Mouse (Mus musculus): Measurements from ENCODE around the gene Gsta4. TPM values are rescaled to one million over a fixed set of nuclear protein-coding genes. Genes with fewer than 3 reads are reported as not detected.
A peak's percentile ranks its signal among the peaks of the same experiment; 100 is the strongest.
"Not testable (repeated sequence)": the region's sequence is repeated elsewhere in the genome, so short reads cannot be mapped to it uniquely, and the experiment has no call there.

Gene Gsta4
- 10 to 100 TPM; 55.6 to 61.1 TPM for total RNA-seq (2021)
- long read RNA-seq, experiment 1, transcript Gsta4-201 (7 exons, 977 nt) = major isoform, 38 of 44 reads
- long read RNA-seq, experiment 1, partial matches to known transcripts = 5 of 44 reads
- long read RNA-seq, experiment 1, other reads (novel, unspliced or antisense) = 1 of 44 reads
- long read RNA-seq, experiment 2, transcript Gsta4-201 (7 exons, 977 nt) = major isoform, 24 of 29 reads
- long read RNA-seq, experiment 2, partial matches to known transcripts = 4 of 29 reads
- long read RNA-seq, experiment 2, other reads (novel, unspliced or antisense) = 1 of 29 reads

DNA sequence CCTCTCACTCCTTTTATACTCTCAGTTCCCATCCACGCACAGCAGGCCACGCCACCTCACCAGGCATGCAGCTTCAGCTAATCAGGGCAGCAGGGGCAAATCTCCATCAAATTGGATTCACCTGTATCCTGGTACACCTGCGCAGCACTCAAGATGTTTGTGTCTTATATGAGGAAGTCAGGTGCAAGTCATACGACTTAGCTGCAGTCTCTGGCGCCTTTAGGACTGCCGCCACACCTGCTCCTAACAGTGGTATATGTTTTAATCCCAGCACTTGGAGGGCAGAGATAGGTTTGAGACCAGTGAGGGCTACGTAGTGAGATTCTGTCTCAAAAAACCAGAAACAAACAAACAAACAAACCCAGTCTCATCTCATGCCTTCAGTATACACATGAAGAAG is at the start of gene Gsta4:
TSS of gene Gsta4 (plus strand) at position 301 of the 400 bp plus-strand sequence.
- not testable (repeated sequence) for DNase-seq (ENCODE audit: low spot score in 2 of 2)

DNA sequence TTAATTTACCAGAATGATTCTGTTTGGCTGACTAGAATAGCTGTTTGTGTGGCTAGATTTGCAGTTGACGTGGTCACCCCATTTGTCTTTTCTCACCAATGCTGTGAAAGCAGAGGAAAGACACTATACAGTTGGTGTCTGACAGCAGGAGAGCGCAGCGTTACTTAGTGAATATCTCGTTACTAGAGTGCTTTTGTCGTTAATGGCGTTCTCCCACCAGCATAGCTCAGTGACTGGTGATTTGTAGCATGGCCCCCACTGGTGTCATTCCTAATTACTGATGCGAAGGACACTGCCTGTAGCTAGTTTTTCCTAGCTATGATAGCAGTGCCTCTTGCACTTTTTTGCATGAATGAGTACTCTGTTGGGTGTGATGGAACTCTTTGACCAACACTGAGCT is 46.9 kb upstream of the Gsta4 start:
- no peak for DNase-seq (ENCODE audit: low spot score in 2 of 2)

DNA sequence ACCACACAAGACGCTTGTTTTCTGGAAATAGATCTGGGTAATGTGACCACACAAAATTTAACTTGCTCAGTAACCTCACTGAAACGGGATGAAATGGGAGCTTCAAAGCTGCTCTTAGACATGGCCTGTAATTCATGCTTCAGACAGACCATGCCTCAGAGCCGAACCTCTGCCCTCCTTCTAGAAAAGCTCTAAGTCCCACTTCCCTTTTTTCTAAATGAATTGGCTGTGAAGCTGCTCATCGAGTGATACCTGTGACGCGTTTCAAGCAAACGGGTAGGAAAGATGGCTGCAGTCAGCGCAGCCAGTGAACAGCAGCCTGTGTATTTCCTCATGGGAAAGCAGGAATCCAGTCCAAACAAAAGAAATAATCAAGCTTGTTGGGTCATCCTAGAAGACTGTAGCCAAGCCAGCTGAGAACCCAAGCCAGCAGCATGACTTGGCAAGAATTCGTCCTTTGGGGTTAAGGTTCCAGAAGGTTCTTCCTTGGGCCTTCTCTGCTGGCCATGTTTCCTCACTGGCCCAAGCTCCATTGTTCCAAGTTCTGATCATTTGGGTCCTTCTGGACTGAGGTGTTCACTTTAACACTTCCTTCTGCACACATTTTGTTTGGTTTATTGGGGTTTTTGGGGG is 44.4 kb upstream of the Gsta4 start:
- DNase-seq (ENCODE audit: low spot score in 2 of 2) = no peak

DNA sequence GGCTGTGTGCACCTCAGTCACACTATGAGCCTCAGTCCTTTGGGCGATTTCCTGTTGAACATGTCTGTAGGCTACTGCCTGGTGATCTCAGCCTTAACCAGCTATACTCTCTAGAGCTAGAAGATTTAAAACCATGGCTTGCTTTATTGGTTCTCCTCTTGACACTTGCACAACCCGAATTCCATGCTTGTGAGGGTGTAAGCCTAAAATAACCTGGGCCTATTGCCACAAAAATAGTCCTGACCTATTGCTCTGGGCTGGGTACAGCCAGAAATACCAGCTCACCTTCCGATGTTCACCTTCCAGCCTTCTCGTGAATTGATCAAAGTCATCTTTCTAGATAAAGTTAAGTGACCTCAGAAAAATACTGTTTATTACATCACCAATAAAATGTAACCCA is 43.1 kb upstream of the Gsta4 start:
- DNase-seq (ENCODE audit: low spot score in 2 of 2) = no peak

DNA sequence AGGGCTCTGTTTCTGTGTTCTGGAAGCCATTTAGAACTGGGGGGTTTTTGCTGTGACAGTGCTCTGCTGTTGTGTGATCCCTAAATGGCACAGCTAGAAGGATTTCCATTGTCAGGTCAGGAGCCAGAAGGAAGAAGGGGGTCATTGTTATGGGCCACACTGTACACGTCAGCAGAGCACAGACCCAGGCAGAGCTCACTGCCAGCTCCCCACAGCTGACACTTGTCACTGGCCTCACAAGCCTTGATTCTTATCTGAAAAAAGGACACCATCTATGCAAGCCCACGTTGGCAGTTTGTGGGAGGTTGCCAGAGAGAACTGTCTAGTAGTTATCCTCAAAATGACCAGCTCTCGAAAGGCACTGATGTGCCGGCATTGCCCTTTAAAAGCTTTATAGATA is 36.5 kb upstream of the Gsta4 start:
- no peak for DNase-seq (ENCODE audit: low spot score in 2 of 2)

DNA sequence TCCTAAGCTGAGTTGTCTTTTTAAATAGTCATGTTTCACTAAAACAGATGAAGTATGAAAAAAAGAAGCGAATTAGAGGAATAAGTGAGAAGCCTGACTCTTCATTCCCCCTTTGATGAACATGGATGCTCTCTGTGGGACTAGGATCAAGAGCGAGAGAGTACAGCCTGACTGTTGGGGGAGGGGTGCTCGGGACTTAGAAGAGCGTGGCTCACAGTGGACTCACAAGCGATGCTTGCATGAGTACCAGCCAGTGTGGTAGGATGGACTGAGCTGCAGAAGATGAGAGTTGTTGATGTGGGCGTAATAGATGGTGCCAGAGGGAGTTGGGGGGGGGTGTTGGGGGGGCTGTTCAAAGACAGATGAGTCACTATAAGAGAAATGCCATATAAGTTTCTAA is 35.9 kb upstream of the Gsta4 start:
- no peak for DNase-seq (ENCODE audit: low spot score in 2 of 2)

DNA sequence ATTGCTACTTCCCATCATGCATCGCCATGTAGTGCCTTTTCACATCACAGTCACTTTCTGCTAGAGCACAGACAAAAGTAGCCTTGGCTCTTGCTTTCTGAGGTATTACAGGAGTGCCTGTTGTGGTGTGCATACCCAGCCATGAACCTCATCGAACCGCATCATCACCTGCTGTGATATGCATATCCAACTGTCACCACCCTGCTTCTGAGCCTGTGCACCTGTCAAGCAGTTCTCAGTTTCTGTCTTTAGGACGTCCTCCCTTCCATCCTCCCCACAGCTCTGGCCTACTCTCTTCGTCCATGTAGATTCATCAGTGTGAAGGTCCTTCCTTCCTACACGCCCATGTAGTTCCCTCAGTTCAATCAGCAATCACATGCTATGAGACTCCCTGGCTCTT is 34.4 kb upstream of the Gsta4 start:
- DNase-seq (ENCODE audit: low spot score in 2 of 2) = no peak

DNA sequence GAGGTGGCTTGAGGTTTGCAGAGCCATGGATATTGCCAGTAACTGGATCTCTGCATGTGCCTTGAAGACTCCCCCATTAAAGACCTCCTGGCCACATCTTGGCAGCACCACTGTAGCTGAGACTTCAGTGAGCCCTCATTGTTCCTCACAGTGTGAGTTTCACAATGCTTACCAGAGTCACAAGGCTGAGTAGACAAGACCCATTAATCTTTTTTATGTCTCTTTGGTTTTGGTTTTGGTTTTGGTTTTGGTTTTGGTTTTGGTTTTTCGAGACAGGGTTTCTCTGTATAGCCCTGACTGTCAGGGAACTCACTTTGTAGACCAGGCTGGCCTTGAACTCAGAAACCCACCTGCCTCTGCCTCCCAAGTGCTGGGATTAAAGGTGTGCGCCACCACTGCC is 32.8 kb upstream of the Gsta4 start:
- not testable (repeated sequence) for DNase-seq (ENCODE audit: low spot score in 2 of 2)

DNA sequence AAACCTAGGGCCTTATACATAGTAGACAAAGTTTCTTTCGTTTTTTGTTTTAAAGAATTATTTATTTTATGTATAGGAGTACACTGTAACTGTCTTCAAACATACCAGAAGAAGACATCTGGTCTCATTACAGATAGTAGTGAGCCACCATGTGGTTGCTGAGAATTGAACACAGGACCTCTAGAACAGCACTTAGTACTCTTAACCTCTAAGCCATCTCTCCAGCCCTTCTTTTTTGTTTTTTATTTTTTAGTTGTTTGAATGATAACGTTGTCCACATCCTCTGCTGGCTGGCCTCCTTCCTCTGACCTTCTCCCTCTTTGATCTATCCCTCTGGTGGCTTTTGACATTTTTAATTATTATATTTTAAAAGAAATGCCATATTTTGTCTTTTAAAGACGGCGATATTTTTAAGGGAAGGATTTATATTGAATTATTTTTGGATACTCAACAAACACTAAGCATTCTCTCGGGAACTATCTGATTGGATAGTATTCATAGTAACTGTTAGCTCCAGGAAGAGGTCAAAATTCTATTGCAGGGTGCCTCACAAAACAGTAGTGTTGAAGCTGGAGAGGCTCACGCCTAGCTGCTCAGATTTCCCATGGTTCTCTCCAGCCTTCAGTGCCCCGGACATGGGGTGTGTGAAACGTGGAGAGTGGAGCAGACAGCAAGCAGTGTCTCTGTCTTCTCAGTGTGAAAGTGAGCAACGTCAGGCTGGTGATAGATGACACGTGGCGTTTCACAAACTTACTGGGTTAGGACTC is 28.2 kb upstream of the Gsta4 start:
- DNase-seq (ENCODE audit: low spot score in 2 of 2) = no peak

DNA sequence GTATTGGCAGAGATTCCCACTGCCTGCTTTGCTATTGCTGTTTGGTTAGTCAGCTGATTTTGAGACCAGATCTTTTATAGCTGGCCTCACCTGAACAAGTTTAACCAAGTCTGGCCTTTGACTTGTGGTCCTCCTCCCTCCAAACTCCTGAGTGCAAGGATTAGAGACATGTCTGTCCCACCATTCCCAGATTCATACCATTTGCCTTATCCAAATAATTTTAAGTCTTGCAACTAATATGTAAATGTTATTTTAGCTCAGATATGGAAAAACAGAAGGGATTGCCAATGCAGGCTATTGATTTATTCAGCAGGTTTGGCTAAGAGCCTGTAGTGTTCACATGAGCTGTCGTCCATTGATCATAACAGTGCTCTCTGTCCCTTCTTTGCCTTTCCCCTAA is 25.4 kb upstream of the Gsta4 start:
- no peak for DNase-seq (ENCODE audit: low spot score in 2 of 2)

DNA sequence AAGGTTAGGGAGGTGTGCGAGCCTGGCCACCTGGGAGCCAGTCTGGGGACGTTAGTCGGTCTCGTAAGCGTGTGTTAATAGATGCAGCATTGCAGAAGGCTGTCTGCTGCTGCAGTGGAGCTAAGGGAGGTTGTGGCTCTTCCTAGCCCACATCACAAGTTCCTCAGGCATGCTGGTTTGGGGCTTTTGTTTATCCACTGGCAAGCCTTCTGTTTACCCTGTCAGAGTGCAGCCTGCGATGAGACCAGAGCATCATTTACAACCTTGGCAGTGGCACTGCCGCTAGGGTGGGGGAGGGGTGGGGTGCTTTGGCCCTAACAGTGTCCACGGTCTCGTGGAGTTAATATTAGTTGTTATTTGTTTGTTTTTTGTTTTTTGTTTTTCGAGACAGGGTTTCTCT is 19.3 kb upstream of the Gsta4 start:
- DNase-seq (ENCODE audit: low spot score in 2 of 2) = no peak

DNA sequence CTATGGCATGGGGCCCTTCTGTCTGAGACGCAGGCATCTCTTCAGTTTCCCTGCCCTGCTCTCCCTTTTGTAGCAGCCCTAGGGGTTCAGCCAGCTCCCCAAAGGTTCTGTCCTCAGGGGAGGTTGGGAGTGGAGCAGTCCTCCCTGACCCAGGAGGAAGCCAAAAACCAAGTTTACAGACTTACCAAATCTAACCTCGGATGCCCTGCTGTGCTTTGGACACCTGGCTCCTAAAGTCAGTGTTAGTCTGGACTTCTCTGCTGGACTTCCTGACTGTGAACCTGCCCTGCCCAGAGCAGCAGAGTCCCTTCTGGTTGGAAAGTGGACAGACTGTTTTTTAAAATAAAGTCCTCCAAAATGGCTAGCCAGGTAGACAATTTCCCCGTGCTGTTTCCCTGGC is 17.8 kb upstream of the Gsta4 start:
- DNase-seq (ENCODE audit: low spot score in 2 of 2) = no peak

DNA sequence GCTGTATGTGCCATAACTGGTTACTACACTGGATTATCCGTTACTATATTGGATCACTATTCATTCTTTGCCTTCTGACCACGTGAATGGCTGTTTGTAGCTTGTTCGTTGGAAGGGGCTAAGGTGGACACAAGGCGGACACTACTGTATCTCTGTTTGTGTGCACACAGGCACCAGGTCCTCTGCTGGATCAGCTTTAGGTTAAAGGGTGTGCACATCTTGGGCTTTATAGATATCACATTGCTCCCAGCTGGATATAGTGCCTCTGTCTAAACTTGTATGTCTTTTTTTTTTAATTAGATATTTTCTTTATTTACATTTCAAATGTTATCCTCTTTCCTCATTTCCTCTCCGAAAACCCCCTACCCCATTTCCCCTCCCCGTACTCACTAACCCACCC is 17.1 kb upstream of the Gsta4 start:
- DNase-seq (ENCODE audit: low spot score in 2 of 2) = no peak

DNA sequence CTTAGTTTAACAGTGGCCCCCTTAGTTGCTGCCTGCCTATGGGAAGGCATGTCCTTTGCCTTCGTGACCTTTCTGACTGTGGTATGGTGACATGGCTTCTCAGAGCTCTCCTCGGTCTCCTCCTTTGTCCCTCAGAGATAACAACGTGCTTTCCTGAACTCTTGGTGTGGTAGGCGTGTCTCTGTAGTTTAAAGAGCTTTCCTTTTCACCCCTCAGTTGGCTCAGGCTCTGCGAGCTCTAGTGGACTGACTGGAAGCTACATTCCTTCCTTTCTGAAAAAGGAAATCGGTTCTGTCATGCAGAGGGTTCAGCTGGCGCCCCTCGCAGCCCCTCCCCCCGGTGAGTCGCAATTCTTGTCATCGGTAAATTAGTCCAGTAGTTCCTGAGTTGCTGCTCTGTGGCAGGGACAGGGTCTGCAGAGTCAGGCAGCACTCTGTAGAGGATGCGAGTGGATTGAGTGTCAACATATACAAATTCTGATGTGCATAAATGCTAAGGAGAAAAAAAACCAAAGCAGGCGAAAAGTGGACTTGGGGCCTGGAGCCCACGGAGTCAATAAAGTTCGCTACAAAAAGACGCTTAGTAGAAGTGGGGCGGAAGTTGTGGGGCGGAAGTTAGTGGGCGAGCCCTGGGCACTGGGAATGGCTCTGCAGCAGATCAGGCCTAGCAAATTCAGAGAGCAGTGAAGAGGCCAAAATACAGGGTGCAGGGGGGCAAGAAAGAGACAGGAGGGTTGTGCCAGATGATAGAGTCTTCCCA is 15.7 kb upstream of the Gsta4 start:
- DNase-seq (ENCODE audit: low spot score in 2 of 2) = no peak

DNA sequence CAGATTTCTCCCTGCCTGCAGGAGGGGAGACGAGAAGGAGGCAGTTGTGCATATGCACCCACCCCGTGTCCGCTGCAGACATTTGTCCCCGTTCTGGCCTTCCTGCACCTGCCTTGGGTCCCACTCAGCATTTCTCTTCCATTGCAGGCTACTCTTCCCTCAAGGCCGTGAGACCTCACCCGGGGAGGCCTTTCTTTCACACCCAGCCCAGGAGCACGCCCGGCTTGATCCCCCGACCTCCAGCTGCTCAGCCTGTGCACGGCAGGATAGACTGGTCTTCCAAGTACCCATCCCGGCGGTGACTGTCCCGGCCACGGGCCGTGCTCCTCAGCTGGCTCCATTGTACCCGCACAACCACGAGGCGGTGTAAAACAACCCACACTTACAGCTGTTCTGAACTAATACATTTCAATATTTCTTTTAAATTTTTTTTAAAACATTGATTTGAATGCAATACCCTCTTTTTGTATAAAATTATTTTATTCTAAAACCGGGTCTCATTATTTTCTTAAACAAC is 15.1 kb upstream of the Gsta4 start:
- no peak for DNase-seq (ENCODE audit: low spot score in 2 of 2)

DNA sequence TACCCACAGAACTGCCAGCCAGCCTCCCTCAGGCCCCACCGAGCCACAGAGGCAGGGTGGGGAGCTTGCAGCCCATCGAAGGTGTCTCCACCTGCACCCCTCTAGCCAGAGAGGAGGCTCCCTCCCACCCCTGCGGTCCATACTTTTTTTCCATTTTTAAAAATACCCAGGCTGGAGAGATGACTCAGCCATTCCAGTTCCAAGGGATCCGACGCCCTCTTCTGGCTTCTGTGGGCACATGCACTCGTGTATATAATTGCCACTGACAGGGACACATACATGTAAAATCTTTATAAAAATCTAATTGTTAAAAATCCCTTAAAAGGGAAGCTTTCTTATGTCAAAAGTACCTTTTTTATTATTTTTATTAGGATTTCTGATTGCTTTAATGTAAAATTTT is 13.7 kb upstream of the Gsta4 start:
- no peak for DNase-seq (ENCODE audit: low spot score in 2 of 2)

DNA sequence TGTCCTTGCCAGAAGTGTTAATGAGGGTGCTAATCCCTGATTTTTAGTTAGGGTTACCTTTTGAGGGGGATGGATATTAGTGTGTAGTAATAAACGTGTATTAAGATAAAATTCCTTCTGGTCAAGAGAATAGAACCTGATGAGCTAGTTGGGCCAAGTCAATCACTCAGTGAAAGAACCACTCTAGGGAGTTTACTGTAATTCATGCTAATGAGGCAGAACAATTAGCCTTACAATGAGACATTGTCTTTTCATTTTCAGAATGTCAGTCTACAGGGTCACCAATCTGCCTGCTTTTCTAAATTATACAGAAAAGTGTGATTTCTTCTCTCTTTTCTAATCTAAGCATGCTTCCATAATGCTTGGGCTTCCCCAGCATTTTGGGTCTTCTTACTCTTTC is 8.6 kb upstream of the Gsta4 start:
- no peak for DNase-seq (ENCODE audit: low spot score in 2 of 2)

DNA sequence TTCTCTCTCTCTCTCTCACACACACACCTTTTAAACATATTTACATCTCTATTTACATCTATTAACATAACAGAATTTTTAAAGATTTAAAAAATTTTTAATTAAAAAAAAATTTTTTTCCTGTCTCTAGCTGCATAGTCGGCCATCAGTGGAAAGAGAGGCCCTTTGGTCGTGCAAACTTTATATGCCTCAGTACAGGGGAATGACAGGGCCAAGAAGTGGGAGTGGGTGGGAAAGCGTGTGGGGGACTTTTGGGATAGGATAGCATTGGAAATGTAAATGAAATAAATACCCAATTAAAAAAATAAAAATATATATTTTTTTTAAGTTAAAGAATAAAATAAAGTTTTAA is 7.7 kb upstream of the Gsta4 start:
- not testable (repeated sequence) for DNase-seq (ENCODE audit: low spot score in 2 of 2)

DNA sequence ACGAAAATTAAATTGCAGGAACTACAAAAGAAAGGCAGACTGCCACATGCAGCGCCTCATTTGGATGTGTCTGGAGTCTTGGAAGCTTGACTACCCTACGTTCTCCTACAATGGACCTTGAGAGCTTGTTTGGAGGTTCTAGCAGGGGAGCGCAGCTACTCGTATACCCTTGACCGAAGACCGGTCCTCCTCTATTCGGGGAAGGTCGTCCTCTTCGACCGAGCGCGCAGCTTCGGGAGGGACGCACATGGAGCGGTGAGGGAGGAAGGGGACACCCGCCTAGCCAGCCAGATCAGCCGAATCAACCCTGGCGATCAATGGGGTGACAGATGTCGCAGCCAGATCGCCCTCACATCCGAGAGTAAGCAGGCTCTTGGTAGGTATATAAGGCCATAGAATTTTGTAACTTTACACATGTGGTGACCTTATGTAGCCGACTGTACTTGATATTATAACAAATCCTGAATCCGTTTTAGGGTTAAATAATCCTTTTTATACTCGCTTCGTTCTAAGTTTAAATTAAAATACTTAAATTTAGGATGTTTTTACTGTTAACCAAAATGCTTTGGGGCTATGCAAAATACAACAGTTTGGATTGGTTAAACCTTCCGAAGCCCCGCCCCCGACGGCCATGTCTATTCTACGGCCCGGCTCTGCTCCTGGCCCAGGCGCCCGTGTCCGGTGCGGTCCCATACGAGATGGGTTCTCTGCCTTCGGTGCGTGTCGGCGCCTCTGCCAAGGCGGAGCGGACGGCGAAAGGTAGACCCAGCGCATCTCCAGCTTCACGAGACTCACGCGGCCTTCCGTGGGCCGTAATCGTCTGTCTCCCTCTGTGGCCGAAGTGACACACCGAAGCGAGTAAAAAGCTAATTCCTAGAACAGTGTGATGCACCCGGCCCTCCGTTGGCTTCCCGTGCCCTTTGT is 7.0 kb upstream of the Gsta4 start:
- DNase-seq (ENCODE audit: low spot score in 2 of 2) = peak; percentile 79 to 89

DNA sequence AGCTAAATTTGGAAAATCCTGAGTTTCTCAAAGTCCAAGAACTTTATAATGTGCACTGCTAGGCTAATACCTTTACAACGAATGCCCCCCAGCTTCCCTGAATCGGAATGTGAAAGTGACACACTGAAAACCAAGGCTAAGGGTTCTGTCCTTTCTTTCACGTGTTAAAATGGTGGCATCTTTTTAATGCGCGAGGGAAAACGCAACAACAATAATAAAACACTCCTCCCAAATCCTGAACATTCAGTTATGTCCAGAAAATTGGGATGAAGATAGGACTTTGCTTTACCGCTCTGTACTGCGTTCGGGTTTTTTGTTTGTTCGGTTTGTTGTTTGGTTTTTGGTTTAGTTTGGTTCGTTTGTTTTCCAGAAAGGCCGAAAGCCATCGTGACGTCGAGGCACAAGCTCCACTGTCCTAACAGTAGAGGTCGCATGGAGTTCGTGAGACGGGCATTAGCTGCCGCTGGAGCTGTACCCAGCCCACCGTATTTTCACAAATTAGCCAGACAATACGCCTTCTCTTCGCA is 6.3 kb upstream of the Gsta4 start:
- DNase-seq (ENCODE audit: low spot score in 2 of 2) = peak in 1 of 2 experiments; percentile 19

All from adrenal gland, postnatal 4 days (tissue).